Comparison of ENCODE assay signal across 9 mouse cellular contexts in the genomic region with DNA sequence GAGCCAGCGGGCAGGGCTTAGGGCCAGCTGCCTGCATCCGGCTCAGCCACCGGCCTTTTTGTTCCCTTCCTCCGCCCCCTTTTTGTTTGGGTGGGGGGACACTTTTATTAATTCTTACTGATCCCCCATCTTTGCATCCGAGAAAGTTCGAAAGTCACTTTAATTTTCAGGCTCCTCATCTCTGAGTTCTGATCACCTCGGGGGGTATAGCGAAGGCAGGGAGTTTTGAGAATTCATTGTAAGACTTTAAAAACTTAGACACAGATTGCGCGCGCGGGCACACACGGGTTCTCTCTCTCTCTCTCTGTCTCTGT. TPM values are rescaled to one million over a fixed set of nuclear protein-coding genes. Genes with fewer than 3 reads are reported as not detected.
A peak's percentile ranks its signal among the peaks of the same experiment; 100 is the strongest.
DNase-seq lines count a peak whose midpoint lies in the region; ATAC-seq and TF ChIP-seq lines count a peak whose summit lies in the region.
"Had no signal": no experiment of that assay in that cellular context is flagged by ENCODE, and none has a peak within 500 bp of the region (broad histone marks: within the 10 kb centered on the region; RNA-seq: fewer than 3 reads in every experiment).

No protein-coding gene starts in this region.

- peak overlapping the region; percentile 90 for H3K4me2 ChIP-seq in heart, embryonic 13.5 days
- H3K4me2 ChIP-seq in hindbrain, embryonic 12.5 days (replicated peaks), result peak overlapping the region; percentile 82
- H3K4me2 ChIP-seq in midbrain, embryonic 11.5 days, result peak overlapping the region; percentile 66

- ATAC-seq in heart, embryonic 13.5 days (ENCODE audit: extremely low read depth, insufficient number of reproducible peaks, low FRiP score, low TSS enrichment), result no peak
- ATAC-seq in hindbrain, embryonic 12.5 days (ENCODE audit: low FRiP score), result no peak
- ATAC-seq in midbrain, embryonic 11.5 days (ENCODE audit: low FRiP score), result peak; percentile 3; the same call in 1 of the 2 replicates
- ATAC-seq in granulocyte monocyte progenitor cell, adult 5-6 weeks (replicated peaks; ENCODE audit: poor library complexity, severe bottlenecking), result no peak

- H3K36me3 ChIP-seq in heart, embryonic 13.5 days, result no peaks in the 10 kb centered on the region
- H3K36me3 ChIP-seq in ES-E14 (ENCODE audit: control insufficient read depth, insufficient read depth, low read length, poor library complexity, severe bottlenecking), result no peaks in the 10 kb centered on the region
- H3K36me3 ChIP-seq in hindbrain, embryonic 12.5 days, result no peaks in the 10 kb centered on the region
- no peaks in the 10 kb centered on the region for H3K36me3 ChIP-seq in midbrain, embryonic 11.5 days (ENCODE audit: control insufficient read depth, insufficient read depth, low read length)

- WGBS in heart, embryonic 13.5 days, result 0% methylated on average over 13 of the region's 13 CpGs
- WGBS in hindbrain, embryonic 12.5 days, result 1% methylated on average over 13 of the region's 13 CpGs
- WGBS in midbrain, embryonic 11.5 days, result under 1% methylated on average over 13 of the region's 13 CpGs

- peak overlapping the region; percentile 88 for H3K4me3 ChIP-seq in heart, embryonic 13.5 days
- peak overlapping the region; percentile 76 to 95; a peak in 3 of 4 replicates for H3K4me3 ChIP-seq in ES-E14 (ENCODE audit: insufficient read depth in 1 of 2, low read depth in 1 of 2, low read length in 2 of 2, poor library complexity in 1 of 2, severe bottlenecking in 1 of 2)
- H3K4me3 ChIP-seq in hindbrain, embryonic 12.5 days, result peak overlapping the region; percentile 90
- H3K4me3 ChIP-seq in midbrain, embryonic 11.5 days (ENCODE audit: low read depth, low read length), result peak overlapping the region; percentile 69

- H3K9ac ChIP-seq in heart, embryonic 13.5 days, result peak overlapping the region; percentile 98
- H3K9ac ChIP-seq in ES-E14 (ENCODE audit: insufficient read depth, low read depth, low read length, poor library complexity, severe bottlenecking), result no peak overlapping the region
- peak overlapping the region; percentile 46 for H3K9ac ChIP-seq in hindbrain, embryonic 12.5 days
- peak overlapping the region; percentile 33; the same call in 1 of the 2 replicates for H3K9ac ChIP-seq in midbrain, embryonic 11.5 days (ENCODE audit: low read length)

- H3K9me3 ChIP-seq in heart, embryonic 13.5 days, result no peaks in the 10 kb centered on the region
- H3K9me3 ChIP-seq in ES-E14 (ENCODE audit: control insufficient read depth, insufficient read depth, low read depth, low read length), result no peaks in the 10 kb centered on the region
- H3K9me3 ChIP-seq in hindbrain, embryonic 12.5 days (replicated peaks), result no peaks in the 10 kb centered on the region
- no peaks in the 10 kb centered on the region for H3K9me3 ChIP-seq in midbrain, embryonic 11.5 days (ENCODE audit: control insufficient read depth, low read length)

- H3K27ac ChIP-seq in heart, embryonic 13.5 days (replicated peaks), result peak overlapping the region; percentile 99
- H3K27ac ChIP-seq in ES-E14 (ENCODE audit: insufficient read depth, low read depth, low read length, poor library complexity, severe bottlenecking), result no peak overlapping the region
- H3K27ac ChIP-seq in hindbrain, embryonic 12.5 days, result peak overlapping the region; percentile 99
- peak overlapping the region; percentile 44; the same call in 1 of the 2 replicates for H3K27ac ChIP-seq in midbrain, embryonic 11.5 days (ENCODE audit: low read depth, low read length)

- DNase-seq in heart, postnatal 4 days, result no peak
- DNase-seq in ES-E14 (ENCODE audit: low read depth, low spot score), result no peak
- DNase-seq in midbrain, embryonic 11.5 days (ENCODE audit: low spot score, missing footprints), result peak; percentile 96
- no peak for DNase-seq in cerebellum, postnatal 14 days
- DNase-seq in ovary, adult 18-20 months (ENCODE audit: low spot score), result no peak

- H3K27me3 ChIP-seq in heart, embryonic 13.5 days (replicated peaks), result no peaks in the 10 kb centered on the region
- H3K27me3 ChIP-seq in hindbrain, embryonic 12.5 days, result no peaks in the 10 kb centered on the region
- H3K27me3 ChIP-seq in midbrain, embryonic 11.5 days (ENCODE audit: control insufficient read depth, insufficient read depth, low read length), result no peaks in the 10 kb centered on the region; the same call in 1 of the 2 replicates

- in situ Hi-C loops in ES-E14 (cut with MboI; ENCODE audit: low sequenced_read_pairs in 2 of 2, unreplicated experiment in 2 of 2), result no loop called here

- H3K4me1 ChIP-seq in heart, embryonic 13.5 days, result peaks cover 29% of the 10 kb centered on the region
- H3K4me1 ChIP-seq in ES-E14 (ENCODE audit: control insufficient read depth in 2 of 2, insufficient read depth in 2 of 2, low read length in 2 of 2, poor library complexity in 1 of 2), result peaks cover 3 to 4% of the 10 kb centered on the region in 2 experiments; a peak in 2 of 4 replicates
- peaks cover 23% of the 10 kb centered on the region for H3K4me1 ChIP-seq in hindbrain, embryonic 12.5 days
- H3K4me1 ChIP-seq in midbrain, embryonic 11.5 days (ENCODE audit: control insufficient read depth, insufficient read depth, low read length), result peaks cover 16% of the 10 kb centered on the region

TF ChIP-seq in ES-E14, 5 proteins besides CTCF, POLR2A, EP300 and RAD21:
- no peak for TF ChIP-seq ZC3H11A (IDR thresholded peaks at IDR 0.05; ENCODE audit: borderline replicate concordance, low read depth, low read length)
- TF ChIP-seq CHD2 (IDR thresholded peaks at IDR 0.05; ENCODE audit: low read depth, low read length), result no peak
- TF ChIP-seq MAFK (IDR thresholded peaks at IDR 0.05; ENCODE audit: insufficient read depth, low read depth, low read length), result no peak
- TF ChIP-seq HCFC1 (IDR thresholded peaks at IDR 0.05; ENCODE audit: borderline replicate concordance, insufficient read depth, low read length), result no peak
- no peak for TF ChIP-seq ZNF384 (IDR thresholded peaks at IDR 0.05; ENCODE audit: low read depth, low read length)

RNA-seq across cellular contexts. Expression of a gene that starts 0.6 kb away (rescaled TPM):
- 26.2 and 30.3 TPM in 2 replicates for polyA plus RNA-seq in heart, embryonic 13.5 days (2015; fragmentation: Nextera tagmentation; extraction: Ambion mirVana)
- total RNA-seq in heart, postnatal 4 days (2021), result 10 to 100 TPM; 53.5 to 56.8 TPM
- 1.9 and 3.0 TPM in 2 replicates for total RNA-seq in ES-E14 (2012; rRNA removed)
- 159 and 173 TPM in 2 replicates for polyA plus RNA-seq in hindbrain, embryonic 12.5 days (2016; fragmentation: Nextera tagmentation; extraction: Ambion mirVana)
- polyA plus RNA-seq in midbrain, embryonic 11.5 days (2014; fragmentation: Nextera tagmentation; extraction: Ambion mirVana), result 87.2 and 103 TPM in 2 replicates
- total RNA-seq in granulocyte monocyte progenitor cell, adult 5-6 weeks (2014; fragmentation: Nextera tagmentation), result not detected in 2 replicates
- total RNA-seq in granulocyte monocyte progenitor cell, adult 5-6 weeks (2017), result not detected in 2 replicates
- total RNA-seq: hematopoietic stem cell, adult 5-6 weeks had no signal

Comparison
In these comparisons a context has a peak if more than half of its experiments do, and no peak if none do; other contexts are left out.
1. RNA of a gene that starts 0.6 kb away (total RNA-seq): 53.5 to 56.8 TPM in heart, postnatal 4 days; 1.9 to 3.0 TPM in ES-E14 and not detected in granulocyte monocyte progenitor cell, adult 5-6 weeks; every median in the first group is over 10 times any median in the second.
2. Peak in every context shown above with its lines, with median percentiles within 50 percentile points of each other: H3K4me2 ChIP-seq and H3K4me3 ChIP-seq.